Mouse (Mus musculus) embryonic facial prominence, embryonic 14.5 days (tissue): ENCODE measurements at regions not wholly inside any gene's neighbourhood (a gene's known extent, or its start where the extent isn't known, plus 50 kb on each side); places are given as distances from the start of the nearest gene placed in this dataset.
A peak's percentile ranks its signal among the peaks of the same experiment; 100 is the strongest.

Source experiments
- ATAC-seq: fragments of 200-750 bp; cut with Nextera tagmentation; 2 replicates; pipeline ENCODE4 v1.8.0; 2017; ENCODE audit warnings: low read depth, moderate number of reproducible peaks, moderate TSS enrichment
- DNase-seq: peaks from one replicate; pipeline ENCODE4 v3.0.0-alpha.2; 2015; ENCODE audit warnings: low spot score
- H3K27ac ChIP-seq: fragments of 300-500 bp; sonication (generic); replicated peaks from 2 replicates; pipeline ENCODE4 v1.5.1; 2014; ENCODE audit warnings: low read depth, mild to moderate bottlenecking, low read length, moderate library complexity
- H3K27me3 ChIP-seq: fragments of 300-500 bp; sonication (generic); replicated peaks from 2 replicates; pipeline ENCODE4 v1.6.1; 2014; ENCODE audit warnings: low read length; ENCODE audit not compliant: control insufficient read depth, insufficient read depth
- H3K36me3 ChIP-seq: fragments of 300-500 bp; sonication (generic); 2 replicates; pipeline ENCODE4 v1.6.1; 2014; ENCODE audit warnings: low read length, mixed read lengths; ENCODE audit not compliant: control insufficient read depth, insufficient read depth
- H3K4me1 ChIP-seq: fragments of 300-500 bp; sonication (generic); 2 replicates; pipeline ENCODE4 v1.6.1; 2014; ENCODE audit warnings: antibody characterized with exemption, low read length; ENCODE audit not compliant: control insufficient read depth, insufficient read depth
- H3K4me2 ChIP-seq: fragments of 300-500 bp; sonication (generic); 2 replicates; pipeline ENCODE4 v1.6.1; 2014; ENCODE audit warnings: low read depth, mild to moderate bottlenecking, low read length, moderate library complexity, mixed read lengths
- H3K4me3 ChIP-seq: fragments of 300-500 bp; sonication (generic); 2 replicates; pipeline ENCODE4 v1.5.1; 2014; ENCODE audit warnings: low read depth, mild to moderate bottlenecking, low read length
- H3K9ac ChIP-seq: fragments of 300-500 bp; sonication (generic); 2 replicates; pipeline ENCODE4 v1.6.1; 2014; ENCODE audit warnings: low read depth, mild to moderate bottlenecking, low read length, moderate library complexity, mixed read lengths
- H3K9me3 ChIP-seq: fragments of 300-500 bp; sonication (generic); 2 replicates; pipeline ENCODE4 v1.6.1; 2016; ENCODE audit warnings: low read length; ENCODE audit not compliant: control insufficient read depth
- WGBS: fragments of 180-500 bp; shearing (Covaris S2); extraction: QIAGEN DNeasy Blood & Tissue Kit; methylation state at CpG from one replicate; pipeline ENCODE4 v1.1.7; 2014; 5-methylcytosine and 5-hydroxymethylcytosine counted together

GRCm38 (mm10) chr14:54101775-54102174 is 152.1 kb downstream of the Dad1 start:
- Histone ChIP-seq H3K4me1 (peaks cover 21% of the 10 kb centered on the region; the same call in 1 of the 2 replicates), H3K27ac (no peak overlapping the region), H3K9ac (no peak overlapping the region), H3K9me3 (no peaks in the 10 kb centered on the region), H3K4me3 (no peak overlapping the region), H3K4me2 (no peak overlapping the region), H3K27me3 (no peaks in the 10 kb centered on the region), H3K36me3 (no peaks in the 10 kb centered on the region)
- DNase-seq, result no peak
- no peak for ATAC-seq
- 49% methylated on average over 3 of the region's 3 CpGs for WGBS

- no peak overlapping the region for H3K4me2 ChIP-seq
- H3K27me3 ChIP-seq, result no peaks in the 10 kb centered on the region
- no peaks in the 10 kb centered on the region for H3K36me3 ChIP-seq
- ATAC-seq (no peak), DNase-seq (no peak)
- no peaks in the 10 kb centered on the region for H3K9me3 ChIP-seq
- H3K27ac ChIP-seq, result no peak overlapping the region
- H3K4me1 ChIP-seq, result peaks cover 21% of the 10 kb centered on the region; the same call in 1 of the 2 replicates
- 88% methylated on average over 6 of the region's 6 CpGs for WGBS
- no peak overlapping the region for H3K9ac ChIP-seq
- H3K4me3 ChIP-seq, result no peak overlapping the region
Observed at GRCm38 (mm10) chr14:54099360-54099759, 154.5 kb downstream of the Dad1 start.

- Histone ChIP-seq H3K4me1 (peaks cover 21% of the 10 kb centered on the region; the same call in 1 of the 2 replicates), H3K27ac (no peak overlapping the region), H3K36me3 (no peaks in the 10 kb centered on the region), H3K9ac (no peak overlapping the region), H3K27me3 (no peaks in the 10 kb centered on the region), H3K4me3 (no peak overlapping the region), H3K9me3 (no peaks in the 10 kb centered on the region), H3K4me2 (no peak overlapping the region)
- ATAC-seq (peak; percentile 81), DNase-seq (peak; percentile 49)
- WGBS, result 45% methylated on average over 10 of the region's 10 CpGs
Observed at GRCm38 (mm10) chr14:54098122-54098775, 155.7 kb downstream of the Dad1 start.

GRCm38 (mm10) chr14:54097026-54097425 is 156.9 kb downstream of the Dad1 start:
- no peak for DNase-seq
- Histone ChIP-seq H3K27ac (no peak overlapping the region), H3K4me3 (no peak overlapping the region), H3K4me1 (peaks cover 14% of the 10 kb centered on the region; the same call in 1 of the 2 replicates), H3K27me3 (no peaks in the 10 kb centered on the region), H3K4me2 (no peak overlapping the region), H3K36me3 (no peaks in the 10 kb centered on the region), H3K9ac (no peak overlapping the region; the same call in 1 of the 2 replicates), H3K9me3 (0 out of 2 replicates have a peak, but pooled peaks cover 5% of the 10 kb centered on the region)
- no peak for ATAC-seq
- WGBS, result 42% methylated on average over 2 of the region's 2 CpGs

GRCm38 (mm10) chr14:54092444-54092843 is 161.5 kb downstream of the Dad1 start:
- ATAC-seq, result no peak
- Histone ChIP-seq H3K4me2 (no peak overlapping the region), H3K27me3 (no peaks in the 10 kb centered on the region), H3K9me3 (0 out of 2 replicates have a peak, but pooled peaks cover 5% of the 10 kb centered on the region), H3K36me3 (no peaks in the 10 kb centered on the region), H3K27ac (no peak overlapping the region), H3K4me3 (no peak overlapping the region), H3K4me1 (no peaks in the 10 kb centered on the region), H3K9ac (no peak overlapping the region)
- no peak for DNase-seq
- 85% methylated on average over 6 of the region's 6 CpGs for WGBS

GRCm38 (mm10) chr14:54086660-54087059 is 167.2 kb downstream of the Dad1 start:
- ATAC-seq (no peak), DNase-seq (no peak)
- H3K36me3 ChIP-seq, result no peaks in the 10 kb centered on the region
- H3K4me1 ChIP-seq, result peaks cover 9% of the 10 kb centered on the region; the same call in 1 of the 2 replicates
- no peaks in the 10 kb centered on the region for H3K27me3 ChIP-seq
- no peak overlapping the region for H3K27ac ChIP-seq
- 68% methylated on average over 11 of the region's 11 CpGs for WGBS
- H3K9me3 ChIP-seq, result no peaks in the 10 kb centered on the region
- H3K4me3 ChIP-seq, result no peak overlapping the region
- H3K4me2 ChIP-seq, result no peak overlapping the region
- no peak overlapping the region for H3K9ac ChIP-seq

GRCm38 (mm10) chr14:54074659-54075058 is 179.2 kb downstream of the Dad1 start:
- ATAC-seq, result no peak
- Histone ChIP-seq H3K9ac (no peak overlapping the region), H3K4me1 (no peaks in the 10 kb centered on the region), H3K27ac (no peak overlapping the region), H3K9me3 (no peaks in the 10 kb centered on the region), H3K4me2 (no peak overlapping the region), H3K4me3 (no peak overlapping the region), H3K27me3 (no peaks in the 10 kb centered on the region), H3K36me3 (no peaks in the 10 kb centered on the region)
- WGBS, result 90% methylated on average over 3 of the region's 3 CpGs
- no peak for DNase-seq

- WGBS, result 41% methylated on average over 10 of the region's 10 CpGs
- no peaks in the 10 kb centered on the region for H3K36me3 ChIP-seq
- no peak overlapping the region for H3K9ac ChIP-seq
- no peak overlapping the region for H3K4me3 ChIP-seq
- no peaks in the 10 kb centered on the region for H3K4me1 ChIP-seq
- H3K27me3 ChIP-seq, result no peaks in the 10 kb centered on the region
- no peaks in the 10 kb centered on the region for H3K9me3 ChIP-seq
- H3K4me2 ChIP-seq, result peak overlapping the region; percentile 14; the same call in 1 of the 2 replicates
- DNase-seq (peak; percentile 68), ATAC-seq (no peak; the same call in 1 of the 2 replicates)
- H3K27ac ChIP-seq, result peak overlapping the region; percentile 29; the same call in 1 of the 2 replicates
Observed at GRCm38 (mm10) chr14:54072283-54072912, 181.5 kb downstream of the Dad1 start.

- DNase-seq (no peak), ATAC-seq (no peak)
- H3K4me2 ChIP-seq, result no peak overlapping the region
- H3K9me3 ChIP-seq, result no peaks in the 10 kb centered on the region
- H3K27me3 ChIP-seq, result no peaks in the 10 kb centered on the region
- H3K36me3 ChIP-seq, result no peaks in the 10 kb centered on the region
- H3K27ac ChIP-seq, result no peak overlapping the region
- H3K4me3 ChIP-seq, result no peak overlapping the region
- no peaks in the 10 kb centered on the region for H3K4me1 ChIP-seq
- H3K9ac ChIP-seq, result no peak overlapping the region
Observed at GRCm38 (mm10) chr14:54070240-54070639, 183.7 kb downstream of the Dad1 start.
